Mouse (Mus musculus): ENCODE measurements around the gene Zfp13. TPM values are rescaled to one million over a fixed set of nuclear protein-coding genes. Genes with fewer than 3 reads are reported as not detected.
A peak's percentile ranks its signal among the peaks of the same experiment; 100 is the strongest.

Zfp13 gene
- total and polyA plus RNA-seq, 2 experiments from 2014 or later: 23.3 to 48.2 TPM

- Histone ChIP-seq H3K27me3 (ENCODE audit: insufficient read depth, low read length) (no peaks in the 10 kb centered on the region), H3K27ac (ENCODE audit: low read depth, low read length) (peak overlapping the region; percentile 64), H3K36me3 (ENCODE audit: insufficient read depth, low read length) (no peaks in the 10 kb centered on the region), H3K4me2 (ENCODE audit: low read depth, low read length, poor library complexity, severe bottlenecking) (peak overlapping the region; percentile 57), H3K9me3 (ENCODE audit: low read length) (no peaks in the 10 kb centered on the region), H3K4me1 (ENCODE audit: insufficient read depth, low read length) (0 out of 2 replicates have a peak, but pooled peaks cover 2% of the 10 kb centered on the region), H3K4me3 (ENCODE audit: low read depth, low read length) (peak overlapping the region; percentile 64), H3K9ac (replicated peaks; ENCODE audit: low read length, poor library complexity, severe bottlenecking) (peak overlapping the region; percentile 62)
- ATAC-seq (ENCODE audit: low FRiP score) (0 out of 2 replicates have a peak, but pooled peaks have one; percentile 11), DNase-seq (ENCODE audit: low spot score) (peak; percentile 90)
- no peak for TF ChIP-seq CTCF (IDR thresholded peaks at IDR 0.05)
- under 1% methylated on average over 42 of the region's 42 CpGs for WGBS
Observed at GRCm38 (mm10) chr17:23546702-23547505, 52.4 kb downstream of the Zfp13 start.

- no peaks in the 10 kb centered on the region for H3K27me3 ChIP-seq (ENCODE audit: insufficient read depth, low read length)
- H3K36me3 ChIP-seq (ENCODE audit: insufficient read depth, low read length): no peaks in the 10 kb centered on the region
- ATAC-seq (ENCODE audit: low FRiP score): 0 out of 2 replicates have a peak, but pooled peaks have one; percentile 36
Observed at GRCm38 (mm10) chr17:23546333-23546701, 53.0 kb downstream of the Zfp13 start.

GRCm38 (mm10) chr17:23545841-23546240 lies 53.4 kb downstream of the Zfp13 start:
- peak overlapping the region; percentile 64; the same call in 1 of the 2 replicates for H3K4me3 ChIP-seq (ENCODE audit: low read depth, low read length)
- DNase-seq (ENCODE audit: low spot score): no peak
- peak overlapping the region; percentile 57; the same call in 1 of the 2 replicates for H3K4me2 ChIP-seq (ENCODE audit: low read depth, low read length, poor library complexity, severe bottlenecking)
- H3K9ac ChIP-seq (replicated peaks; ENCODE audit: low read length, poor library complexity, severe bottlenecking): no peak overlapping the region
- H3K27me3 ChIP-seq (ENCODE audit: insufficient read depth, low read length): 0 out of 2 replicates have a peak, but pooled peaks cover 3% of the 10 kb centered on the region
- no peaks in the 10 kb centered on the region for H3K36me3 ChIP-seq (ENCODE audit: insufficient read depth, low read length)
- no peak for TF ChIP-seq CTCF (IDR thresholded peaks at IDR 0.05)
- no peaks in the 10 kb centered on the region for H3K9me3 ChIP-seq (ENCODE audit: low read length)
- H3K27ac ChIP-seq (ENCODE audit: low read depth, low read length): no peak overlapping the region
- 14% methylated on average over 6 of the region's 6 CpGs for WGBS
- no peak for ATAC-seq (ENCODE audit: low FRiP score)
- no peaks in the 10 kb centered on the region for H3K4me1 ChIP-seq (ENCODE audit: insufficient read depth, low read length)

More at GRCm38 (mm10) chr17:23546333-23546701, 53.0 kb downstream of the Zfp13 start:
- Histone ChIP-seq H3K4me3 (ENCODE audit: low read depth, low read length) (peak overlapping the region; percentile 64), H3K4me2 (ENCODE audit: low read depth, low read length, poor library complexity, severe bottlenecking) (peak overlapping the region; percentile 57), H3K4me1 (ENCODE audit: insufficient read depth, low read length) (no peaks in the 10 kb centered on the region), H3K27ac (ENCODE audit: low read depth, low read length) (peak overlapping the region; percentile 64; the same call in 1 of the 2 replicates), H3K9ac (replicated peaks; ENCODE audit: low read length, poor library complexity, severe bottlenecking) (peak overlapping the region; percentile 62), H3K9me3 (ENCODE audit: low read length) (no peaks in the 10 kb centered on the region)
- under 1% methylated on average over 20 of the region's 20 CpGs for WGBS
- TF ChIP-seq CTCF (IDR thresholded peaks at IDR 0.05): no peak
- peak; percentile 84 for DNase-seq (ENCODE audit: low spot score)

- TF ChIP-seq CTCF (IDR thresholded peaks at IDR 0.05): no peak
- Histone ChIP-seq H3K9me3 (ENCODE audit: low read length) (no peaks in the 10 kb centered on the region), H3K27ac (ENCODE audit: low read depth, low read length) (no peak overlapping the region), H3K27me3 (ENCODE audit: insufficient read depth, low read length) (peaks cover 8% of the 10 kb centered on the region; the same call in 1 of the 2 replicates), H3K4me1 (ENCODE audit: insufficient read depth, low read length) (no peaks in the 10 kb centered on the region), H3K36me3 (ENCODE audit: insufficient read depth, low read length) (no peaks in the 10 kb centered on the region), H3K4me2 (ENCODE audit: low read depth, low read length, poor library complexity, severe bottlenecking) (no peak overlapping the region), H3K9ac (replicated peaks; ENCODE audit: low read length, poor library complexity, severe bottlenecking) (no peak overlapping the region), H3K4me3 (ENCODE audit: low read depth, low read length) (no peak overlapping the region)
- no peak for DNase-seq (ENCODE audit: low spot score)
- ATAC-seq (ENCODE audit: low FRiP score): no peak
- WGBS: 95% methylated on average over 1 of the region's 1 CpGs
Observed at GRCm38 (mm10) chr17:23544766-23545165, 54.5 kb downstream of the Zfp13 start.

GRCm38 (mm10) chr17:23543983-23544382 lies 55.3 kb downstream of the Zfp13 start:
- no peak for TF ChIP-seq CTCF (IDR thresholded peaks at IDR 0.05)
- no peak overlapping the region for H3K4me3 ChIP-seq (ENCODE audit: low read depth, low read length)
- no peak overlapping the region for H3K9ac ChIP-seq (replicated peaks; ENCODE audit: low read length, poor library complexity, severe bottlenecking)
- H3K4me2 ChIP-seq (ENCODE audit: low read depth, low read length, poor library complexity, severe bottlenecking): no peak overlapping the region
- H3K9me3 ChIP-seq (ENCODE audit: low read length): no peaks in the 10 kb centered on the region
- no peak overlapping the region for H3K27ac ChIP-seq (ENCODE audit: low read depth, low read length)
- no peaks in the 10 kb centered on the region for H3K4me1 ChIP-seq (ENCODE audit: insufficient read depth, low read length)
- 81% methylated on average over 4 of the region's 4 CpGs for WGBS
- no peaks in the 10 kb centered on the region for H3K36me3 ChIP-seq (ENCODE audit: insufficient read depth, low read length)
- peaks cover 16% of the 10 kb centered on the region for H3K27me3 ChIP-seq (ENCODE audit: insufficient read depth, low read length)
- no peak for DNase-seq (ENCODE audit: low spot score)
- no peak for ATAC-seq (ENCODE audit: low FRiP score)

- WGBS: 50% methylated on average over 5 of the region's 5 CpGs
- H3K4me1 ChIP-seq (ENCODE audit: insufficient read depth, low read length): no peaks in the 10 kb centered on the region
- H3K4me3 ChIP-seq (ENCODE audit: low read depth, low read length): no peak overlapping the region
- H3K4me2 ChIP-seq (ENCODE audit: low read depth, low read length, poor library complexity, severe bottlenecking): no peak overlapping the region
- DNase-seq (ENCODE audit: low spot score) (no peak), ATAC-seq (ENCODE audit: low FRiP score) (no peak)
- TF ChIP-seq CTCF (IDR thresholded peaks at IDR 0.05): no peak
- no peaks in the 10 kb centered on the region for H3K36me3 ChIP-seq (ENCODE audit: insufficient read depth, low read length)
- no peak overlapping the region for H3K9ac ChIP-seq (replicated peaks; ENCODE audit: low read length, poor library complexity, severe bottlenecking)
- H3K27ac ChIP-seq (ENCODE audit: low read depth, low read length): no peak overlapping the region
- H3K27me3 ChIP-seq (ENCODE audit: insufficient read depth, low read length): peaks cover 20% of the 10 kb centered on the region
- H3K9me3 ChIP-seq (ENCODE audit: low read length): no peaks in the 10 kb centered on the region
Observed at GRCm38 (mm10) chr17:23543325-23543724, 56.0 kb downstream of the Zfp13 start.
